Mouse (Mus musculus): ENCODE measurements around the gene Omp.

Gene Omp

DNA sequence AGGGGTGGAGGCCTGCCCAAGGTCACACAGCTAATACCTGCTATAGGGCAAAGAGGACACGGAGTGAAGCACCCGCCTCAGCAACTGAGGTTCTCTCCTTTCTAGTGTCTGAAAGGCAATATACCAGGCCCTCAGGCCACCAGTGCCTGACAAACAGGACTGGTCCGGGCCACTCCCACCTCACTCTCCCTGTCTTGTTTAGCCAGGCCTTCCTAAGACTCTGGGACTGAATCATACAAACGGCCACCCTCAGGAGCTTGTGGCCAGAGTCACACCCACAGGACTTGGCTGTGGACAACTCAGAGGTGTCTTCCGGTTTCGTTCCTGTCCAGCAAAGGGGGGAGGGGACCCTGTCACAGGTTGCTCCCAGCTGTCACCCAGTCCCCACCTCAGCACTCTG, 16.9 kb upstream of the Omp start:
- Histone ChIP-seq H3K36me3 (ENCODE audit: insufficient read depth, low read length) (peaks cover 36% of the 10 kb centered on the region), H3K4me1 (replicated peaks; ENCODE audit: low read depth, low read length) (peaks cover 93% of the 10 kb centered on the region), H3K9me3 (ENCODE audit: low read length) (peaks cover 11% of the 10 kb centered on the region), H3K27me3 (ENCODE audit: insufficient read depth, low read length) (no peaks in the 10 kb centered on the region), H3K4me3 (replicated peaks; ENCODE audit: low read length) (0 out of 2 replicates have a peak overlapping the region, but pooled peaks have one; percentile 4)
- no peak for TF ChIP-seq NANOG (IDR thresholded peaks at IDR 0.05; ENCODE audit: borderline replicate concordance, low read length)
- no peak for TF ChIP-seq POU5F1 (IDR thresholded peaks at IDR 0.05; ENCODE audit: borderline replicate concordance, low read length)
- no peak for TF ChIP-seq CTCF (conservative IDR thresholded peaks at IDR 0.05; ENCODE audit: low read length)

DNA sequence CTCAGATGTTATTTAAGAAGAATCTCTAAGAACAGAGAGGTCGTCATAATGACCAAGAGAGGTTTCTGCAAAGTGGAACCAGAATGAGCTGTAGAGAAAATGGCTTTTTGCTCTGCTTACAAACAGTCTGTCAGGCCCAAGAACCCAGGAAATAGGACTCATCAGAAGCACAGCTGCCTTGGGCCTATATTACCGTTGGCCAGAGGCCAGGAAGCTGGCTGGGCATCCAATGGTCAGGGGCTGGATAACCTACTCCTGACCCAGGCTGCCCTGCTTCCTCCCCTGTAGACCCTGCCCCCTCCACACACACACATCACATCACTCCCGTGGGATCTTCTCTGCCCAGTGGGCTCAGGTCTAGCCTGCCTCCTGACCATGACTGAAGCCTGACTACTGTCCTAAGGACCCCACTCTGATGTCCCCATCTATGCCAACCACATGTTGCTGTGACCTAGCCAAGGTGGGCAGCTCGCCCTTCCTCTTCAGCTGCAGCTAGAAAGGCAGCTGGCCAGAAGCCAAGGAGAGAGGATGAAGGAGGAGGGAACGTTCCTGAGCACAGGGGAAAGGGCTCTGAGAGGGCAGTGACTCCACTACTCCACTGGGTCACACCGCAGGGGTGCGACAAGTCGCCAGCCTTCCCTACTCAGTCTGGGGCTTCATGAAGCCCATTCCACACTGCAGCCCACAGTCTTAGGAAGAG, 14.9 kb upstream of the Omp start:
- TF ChIP-seq POU5F1 (IDR thresholded peaks at IDR 0.05; ENCODE audit: borderline replicate concordance, low read length) (no peak), CTCF (conservative IDR thresholded peaks at IDR 0.05; ENCODE audit: low read length) (no peak), NANOG (IDR thresholded peaks at IDR 0.05; ENCODE audit: borderline replicate concordance, low read length) (no peak)
- Histone ChIP-seq H3K4me1 (replicated peaks; ENCODE audit: low read depth, low read length) (peaks cover 98% of the 10 kb centered on the region), H3K4me3 (replicated peaks; ENCODE audit: low read length) (no peak overlapping the region), H3K36me3 (ENCODE audit: insufficient read depth, low read length) (peaks cover 39% of the 10 kb centered on the region), H3K27me3 (ENCODE audit: insufficient read depth, low read length) (no peaks in the 10 kb centered on the region), H3K9me3 (ENCODE audit: low read length) (peaks cover 11% of the 10 kb centered on the region)

DNA sequence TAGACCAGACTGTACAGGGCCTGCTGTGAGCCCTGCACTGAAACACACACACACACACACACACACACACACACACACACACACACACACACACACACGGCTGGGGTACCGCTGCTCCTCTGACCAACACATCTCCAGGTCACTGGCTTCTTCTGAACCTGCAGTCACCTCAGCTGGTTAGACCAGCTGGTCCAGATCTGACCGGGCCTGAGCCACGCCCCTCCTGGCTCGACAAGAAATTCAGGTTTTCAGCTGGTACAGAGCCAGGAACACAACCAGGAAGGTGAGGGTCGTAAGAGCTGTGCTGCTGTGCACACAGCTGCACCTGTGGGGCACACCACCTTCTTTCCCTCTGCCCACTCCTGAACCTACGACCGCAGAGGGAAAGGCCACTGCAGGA, 13.2 kb upstream of the Omp start:
- Histone ChIP-seq H3K4me3 (replicated peaks; ENCODE audit: low read length) (peak overlapping the region; percentile 18), H3K4me1 (replicated peaks; ENCODE audit: low read depth, low read length) (peaks cover 90% of the 10 kb centered on the region), H3K36me3 (ENCODE audit: insufficient read depth, low read length) (peaks cover 42% of the 10 kb centered on the region), H3K9me3 (ENCODE audit: low read length) (peaks cover 8% of the 10 kb centered on the region), H3K27me3 (ENCODE audit: insufficient read depth, low read length) (no peaks in the 10 kb centered on the region)
- TF ChIP-seq NANOG (IDR thresholded peaks at IDR 0.05; ENCODE audit: borderline replicate concordance, low read length) (no peak), CTCF (conservative IDR thresholded peaks at IDR 0.05; ENCODE audit: low read length) (no peak), POU5F1 (IDR thresholded peaks at IDR 0.05; ENCODE audit: borderline replicate concordance, low read length) (no peak)

DNA sequence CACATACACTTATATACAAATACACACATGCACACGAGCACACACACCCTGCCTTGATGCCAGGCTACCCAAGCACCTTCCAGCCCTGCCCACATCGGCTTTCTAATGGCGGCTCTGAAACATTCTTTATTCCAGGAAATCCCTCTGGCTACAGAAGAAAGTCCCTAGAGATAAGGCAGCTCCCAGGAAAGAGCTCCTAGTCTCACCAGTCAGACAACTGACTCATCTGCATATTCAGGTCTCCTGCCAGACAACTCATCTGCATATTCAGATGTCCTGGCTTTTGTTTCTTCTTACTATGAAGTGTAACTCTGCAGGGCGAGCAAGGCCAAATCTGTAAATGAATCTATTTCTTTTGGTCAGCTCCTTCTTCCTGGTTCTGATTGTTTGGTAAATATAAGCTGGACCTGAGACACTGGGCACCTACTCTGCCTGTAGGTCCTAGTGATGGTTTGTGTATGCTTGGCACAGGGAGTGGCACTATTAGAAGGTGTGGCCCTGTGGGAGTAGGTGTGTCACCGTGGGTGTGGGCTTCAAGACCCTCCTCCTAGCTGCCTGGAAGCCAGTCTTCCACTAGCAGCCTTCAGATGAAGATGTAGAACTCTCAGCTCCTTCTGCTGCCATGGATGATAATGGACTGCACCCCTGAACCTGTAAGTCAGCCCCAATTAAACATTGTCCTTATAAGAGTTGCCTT, 12.5 kb upstream of the Omp start:
- Histone ChIP-seq H3K4me3 (replicated peaks; ENCODE audit: low read length) (peak overlapping the region; percentile 18), H3K9me3 (ENCODE audit: low read length) (peaks cover under 1% of the 10 kb centered on the region; the same call in 1 of the 2 replicates), H3K27me3 (ENCODE audit: insufficient read depth, low read length) (no peaks in the 10 kb centered on the region), H3K36me3 (ENCODE audit: insufficient read depth, low read length) (peaks cover 42% of the 10 kb centered on the region), H3K4me1 (replicated peaks; ENCODE audit: low read depth, low read length) (peaks cover 89% of the 10 kb centered on the region)
- TF ChIP-seq CTCF (conservative IDR thresholded peaks at IDR 0.05; ENCODE audit: low read length) (no peak), POU5F1 (IDR thresholded peaks at IDR 0.05; ENCODE audit: borderline replicate concordance, low read length) (no peak), NANOG (IDR thresholded peaks at IDR 0.05; ENCODE audit: borderline replicate concordance, low read length) (no peak)

DNA sequence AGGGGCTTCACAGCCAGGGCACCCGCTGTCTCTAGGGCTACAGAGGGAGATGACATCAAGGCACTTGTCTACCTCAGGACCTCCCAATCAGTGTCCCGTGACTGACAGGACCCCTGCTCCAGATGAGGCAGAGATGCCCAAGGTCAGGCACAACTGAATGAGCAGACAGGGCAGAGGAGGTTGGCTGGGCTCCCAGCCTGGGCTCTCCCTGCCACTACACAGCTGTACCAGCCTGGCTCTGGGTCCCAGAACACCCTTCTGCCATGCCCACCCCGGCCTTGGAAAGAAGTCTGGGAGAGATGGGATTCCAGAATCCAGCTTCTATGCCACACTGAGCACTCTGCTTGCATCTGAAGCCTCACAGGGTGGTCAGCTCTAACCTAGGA, 11.0 kb upstream of the Omp start:
- TF ChIP-seq POU5F1 (IDR thresholded peaks at IDR 0.05; ENCODE audit: borderline replicate concordance, low read length) (no peak), CTCF (conservative IDR thresholded peaks at IDR 0.05; ENCODE audit: low read length) (no peak), NANOG (IDR thresholded peaks at IDR 0.05; ENCODE audit: borderline replicate concordance, low read length) (no peak)
- peaks cover 89% of the 10 kb centered on the region for H3K4me1 ChIP-seq (replicated peaks; ENCODE audit: low read depth, low read length)
- peaks cover 40% of the 10 kb centered on the region for H3K36me3 ChIP-seq (ENCODE audit: insufficient read depth, low read length)
- H3K9me3 ChIP-seq (ENCODE audit: low read length), result no peaks in the 10 kb centered on the region
- no peaks in the 10 kb centered on the region for H3K27me3 ChIP-seq (ENCODE audit: insufficient read depth, low read length)
- H3K4me3 ChIP-seq (replicated peaks; ENCODE audit: low read length), result 0 out of 2 replicates have a peak overlapping the region, but pooled peaks have one; percentile 49

DNA sequence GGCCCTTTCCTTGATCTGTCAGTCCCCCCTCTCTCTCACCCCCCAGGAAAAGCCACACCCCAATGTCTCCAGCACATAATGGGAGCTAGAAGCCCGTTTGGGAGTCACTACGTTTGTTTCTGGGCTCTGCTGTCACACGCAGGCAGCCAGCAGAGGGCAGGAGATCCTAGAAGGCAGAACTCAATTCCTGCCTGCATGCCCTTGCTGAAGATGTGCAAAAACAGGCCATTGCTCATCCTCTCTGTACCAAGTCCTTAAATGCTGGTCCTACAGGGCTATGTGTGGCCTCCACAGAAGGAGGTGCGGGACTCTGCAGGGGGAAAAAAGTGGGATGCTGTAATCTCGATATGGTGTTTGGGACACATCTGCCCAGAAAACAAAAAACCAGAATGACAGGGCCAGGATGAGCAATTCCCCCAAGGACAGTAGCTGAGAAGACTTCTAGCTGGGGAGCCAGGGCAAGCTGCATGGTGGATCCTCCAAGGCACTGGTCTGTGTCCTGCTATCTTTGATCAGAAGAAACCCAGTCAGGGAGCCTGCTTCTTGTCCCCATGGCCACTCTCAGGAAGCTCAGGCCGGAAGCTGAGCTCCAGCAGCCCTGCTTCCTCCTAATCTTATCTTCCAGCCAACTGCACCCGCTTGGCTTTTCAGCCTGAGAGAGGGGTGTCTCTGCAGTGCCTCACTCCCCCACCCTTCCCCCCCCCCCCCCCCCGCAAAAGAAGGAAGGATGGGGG, 10.4 kb upstream of the Omp start:
- TF ChIP-seq POU5F1 (IDR thresholded peaks at IDR 0.05; ENCODE audit: borderline replicate concordance, low read length) (no peak), CTCF (conservative IDR thresholded peaks at IDR 0.05; ENCODE audit: low read length) (peak; percentile 68), NANOG (IDR thresholded peaks at IDR 0.05; ENCODE audit: borderline replicate concordance, low read length) (no peak)
- no peaks in the 10 kb centered on the region for H3K9me3 ChIP-seq (ENCODE audit: low read length)

DNA sequence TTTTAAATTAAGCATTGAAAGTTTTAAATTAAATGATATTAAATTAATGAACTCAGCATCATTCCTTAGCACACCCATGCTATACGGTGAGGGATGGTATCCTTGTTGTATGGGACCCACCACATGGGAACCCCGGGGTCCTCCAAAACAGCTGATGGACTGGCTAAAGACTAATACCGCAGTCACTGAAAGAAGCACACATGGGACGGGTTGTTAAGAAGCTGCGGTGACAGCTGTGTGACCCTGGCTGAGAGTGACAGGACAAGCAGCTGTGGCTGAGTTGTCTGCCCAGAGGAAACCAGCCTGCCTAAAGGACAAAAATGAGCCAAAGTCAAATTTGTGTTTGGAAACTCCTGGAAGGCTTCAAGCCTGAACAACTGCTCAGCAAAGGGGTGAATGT, 8.6 kb upstream of the Omp start:
- H3K4me3 ChIP-seq (replicated peaks; ENCODE audit: low read length), result no peak overlapping the region
- H3K9me3 ChIP-seq (ENCODE audit: low read length), result no peaks in the 10 kb centered on the region
- H3K27me3 ChIP-seq (ENCODE audit: insufficient read depth, low read length), result no peaks in the 10 kb centered on the region
- TF ChIP-seq NANOG (IDR thresholded peaks at IDR 0.05; ENCODE audit: borderline replicate concordance, low read length) (no peak), CTCF (conservative IDR thresholded peaks at IDR 0.05; ENCODE audit: low read length) (no peak), POU5F1 (IDR thresholded peaks at IDR 0.05; ENCODE audit: borderline replicate concordance, low read length) (no peak)
- peaks cover 87% of the 10 kb centered on the region for H3K4me1 ChIP-seq (replicated peaks; ENCODE audit: low read depth, low read length)
- peaks cover 19% of the 10 kb centered on the region for H3K36me3 ChIP-seq (ENCODE audit: insufficient read depth, low read length)

More for the DNA sequence above, 10.4 kb upstream of the Omp start:
- Histone ChIP-seq H3K4me1 (replicated peaks; ENCODE audit: low read depth, low read length) (peaks cover 89% of the 10 kb centered on the region), H3K36me3 (ENCODE audit: insufficient read depth, low read length) (peaks cover 36% of the 10 kb centered on the region), H3K4me3 (replicated peaks; ENCODE audit: low read length) (0 out of 2 replicates have a peak overlapping the region, but pooled peaks have one; percentile 13), H3K27me3 (ENCODE audit: insufficient read depth, low read length) (no peaks in the 10 kb centered on the region)

DNA sequence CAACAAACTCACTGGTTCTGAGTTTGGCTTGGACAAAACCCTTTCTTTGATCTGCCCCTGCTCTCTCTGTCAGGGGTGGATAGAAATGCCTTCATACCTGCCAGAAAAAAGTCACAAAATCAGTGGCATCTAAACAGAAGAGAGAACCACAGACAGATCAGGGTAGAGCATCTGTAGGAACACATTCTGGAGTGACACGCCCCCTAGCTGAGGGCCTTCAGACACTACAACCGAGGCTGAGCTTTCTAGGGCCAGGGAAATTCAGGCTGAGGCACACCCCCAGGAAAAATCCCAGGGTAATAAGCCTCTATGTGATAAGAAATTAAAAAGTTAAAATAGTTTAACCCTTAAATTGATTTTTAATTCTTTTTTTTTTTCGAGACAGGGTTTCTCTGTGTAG, 8.0 kb upstream of the Omp start:
- no peaks in the 10 kb centered on the region for H3K27me3 ChIP-seq (ENCODE audit: insufficient read depth, low read length)
- TF ChIP-seq NANOG (IDR thresholded peaks at IDR 0.05; ENCODE audit: borderline replicate concordance, low read length), result no peak
- TF ChIP-seq CTCF (conservative IDR thresholded peaks at IDR 0.05; ENCODE audit: low read length), result peak; percentile 37
- H3K4me3 ChIP-seq (replicated peaks; ENCODE audit: low read length), result 0 out of 2 replicates have a peak overlapping the region, but pooled peaks have one; percentile 24
- H3K4me1 ChIP-seq (replicated peaks; ENCODE audit: low read depth, low read length), result peaks cover 81% of the 10 kb centered on the region
- peaks cover 20% of the 10 kb centered on the region for H3K36me3 ChIP-seq (ENCODE audit: insufficient read depth, low read length)
- no peaks in the 10 kb centered on the region for H3K9me3 ChIP-seq (ENCODE audit: low read length)
